Mouse (Mus musculus): ENCODE results near the gene Eci2.
"Not testable (repeated sequence)": the region's sequence is repeated elsewhere in the genome, so short reads cannot be mapped to it uniquely, and the experiment has no call there.

DNA sequence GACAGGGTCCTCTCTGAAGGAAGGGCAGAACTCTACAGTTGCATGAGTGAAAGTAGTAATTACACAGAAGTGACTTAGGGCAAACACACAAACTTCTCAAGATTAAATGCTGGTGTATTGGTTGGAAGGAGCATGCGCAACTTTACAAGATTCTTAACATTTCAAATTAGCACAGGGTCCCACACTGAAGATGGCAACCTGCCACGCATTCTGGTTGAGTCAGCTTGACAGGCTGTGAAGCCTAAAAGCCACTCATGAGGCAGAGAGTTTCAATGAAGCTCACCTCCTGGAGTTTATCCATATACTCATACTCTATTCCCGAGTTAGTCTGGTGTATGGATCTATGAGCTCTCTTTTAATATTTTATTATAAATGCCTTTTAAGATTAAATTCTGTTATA is 68.7 kb downstream of the Eci2 start:
- TF ChIP-seq POLR2A, CTCF (IDR thresholded peaks at IDR 0.05; ENCODE audit: insufficient read depth, low read depth, low read length): not testable (repeated sequence)

All from olfactory bulb, adult 2 months (tissue).